Mouse (Mus musculus): ENCODE results near the gene Cldn34c1.
"Not testable (repeated sequence)": the region's sequence is repeated elsewhere in the genome, so short reads cannot be mapped to it uniquely, and the experiment has no call there.

Gene Cldn34c1

GRCm38 (mm10) chrX:123103291-123104260, at the start of gene Cldn34c1:
Gene Cldn34c1, plus strand, starts transcription at chrX:123103495.
- DNase-seq = peak; percentile 81

- DNase-seq = no peak
Measured at GRCm38 (mm10) chrX:123087441-123087840, 15.9 kb upstream of the Cldn34c1 start.

- DNase-seq = not testable (repeated sequence)
Measured at GRCm38 (mm10) chrX:123102806-123103205, 489 bp upstream of the Cldn34c1 start.

- peak; percentile 5 for DNase-seq
Measured at GRCm38 (mm10) chrX:123104692-123105091, 1.4 kb downstream of the Cldn34c1 start.

GRCm38 (mm10) chrX:123222381-123222780, 119.1 kb downstream of the Cldn34c1 start, which contains the start of gene Srsx:
Gene Srsx, minus strand, starts transcription at chrX:123222481.
- not testable (repeated sequence) for DNase-seq
